Mouse (Mus musculus) midbrain, embryonic 11.5 days (tissue): ENCODE measurements around the gene R3hdm2. TPM values are rescaled to one million over a fixed set of nuclear protein-coding genes. Genes with fewer than 3 reads are reported as not detected.

Experiments
- ATAC-seq: fragments of 200-750 bp; cut with Nextera tagmentation; 2 replicates; pipeline ENCODE4 v1.8.0; 2017; ENCODE audit warnings: moderate TSS enrichment, moderate library complexity; ENCODE audit not compliant: low FRiP score
- DNase-seq: peaks from one replicate; pipeline ENCODE4 v3.0.0; 2015; ENCODE audit warnings: low spot score; ENCODE audit errors: missing footprints
- H3K27ac ChIP-seq: fragments of 300-500 bp; sonication (generic); 2 replicates; pipeline ENCODE4 v1.5.1; 2014; ENCODE audit warnings: low read depth, low read length
- H3K27me3 ChIP-seq: fragments of 300-500 bp; sonication (generic); 2 replicates; pipeline ENCODE4 v1.6.1; 2014; ENCODE audit warnings: mild to moderate bottlenecking, low read length, moderate library complexity, mixed read lengths; ENCODE audit not compliant: control insufficient read depth, insufficient read depth
- H3K36me3 ChIP-seq: fragments of 300-500 bp; sonication (generic); 2 replicates; pipeline ENCODE4 v1.6.1; 2014; ENCODE audit warnings: mild to moderate bottlenecking, low read length, moderate library complexity, mixed read lengths; ENCODE audit not compliant: control insufficient read depth, insufficient read depth
- H3K4me1 ChIP-seq: fragments of 300-500 bp; sonication (generic); 2 replicates; pipeline ENCODE4 v1.6.1; 2014; ENCODE audit warnings: low read length; ENCODE audit not compliant: control insufficient read depth, insufficient read depth
- H3K4me2 ChIP-seq: fragments of 300-500 bp; sonication (generic); 2 replicates; pipeline ENCODE4 v1.6.1; 2014; ENCODE audit warnings: mild to moderate bottlenecking, moderate library complexity
- H3K4me3 ChIP-seq: fragments of 300-500 bp; sonication (generic); 2 replicates; pipeline ENCODE4 v1.5.1; 2014; ENCODE audit warnings: low read depth, low read length
- H3K9ac ChIP-seq: fragments of 300-500 bp; sonication (generic); 2 replicates; pipeline ENCODE4 v1.6.1; 2014; ENCODE audit warnings: low read length
- H3K9me3 ChIP-seq: fragments of 300-500 bp; sonication (generic); 2 replicates; pipeline ENCODE4 v1.6.1; 2016; ENCODE audit warnings: low read length; ENCODE audit not compliant: control insufficient read depth
- WGBS: fragments of 180-500 bp; shearing (Covaris S2); extraction: QIAGEN DNeasy Blood & Tissue Kit; methylation state at CpG from one replicate; pipeline ENCODE4 v1.1.7; 2014; 5-methylcytosine and 5-hydroxymethylcytosine counted together
- polyA plus RNA-seq: library from polyadenylated mRNA; unstranded; fragments of >200 nt; fragmentation: Nextera tagmentation; extraction: Ambion mirVana; gene quantifications from 2 replicates; pipeline ENCODE4 v1.2.1, GENCODE M21; 2014

Gene R3hdm2
- polyA plus RNA-seq, 1 experiment from 2014 or later, result 27.7 TPM

DNA sequence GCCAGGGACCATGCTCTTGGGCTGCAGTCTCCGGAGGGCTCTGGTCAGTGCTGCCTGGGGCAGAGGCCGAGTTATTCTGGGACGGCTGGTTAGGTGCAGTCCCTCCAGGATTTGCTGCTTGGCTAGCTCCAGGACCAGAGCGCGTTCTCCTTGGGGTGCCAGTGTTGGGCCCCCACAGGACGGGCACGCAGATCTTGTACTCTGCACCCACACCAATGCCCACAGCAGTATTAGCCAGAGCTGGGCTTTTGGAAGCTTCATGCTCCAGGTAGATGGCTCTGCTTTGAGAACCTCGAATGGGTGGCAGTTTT, 28.9 kb upstream of the R3hdm2 start:
- no peak overlapping the region for H3K27ac ChIP-seq
- H3K4me2 ChIP-seq, result no peak overlapping the region; the same call in 1 of the 2 replicates

DNA sequence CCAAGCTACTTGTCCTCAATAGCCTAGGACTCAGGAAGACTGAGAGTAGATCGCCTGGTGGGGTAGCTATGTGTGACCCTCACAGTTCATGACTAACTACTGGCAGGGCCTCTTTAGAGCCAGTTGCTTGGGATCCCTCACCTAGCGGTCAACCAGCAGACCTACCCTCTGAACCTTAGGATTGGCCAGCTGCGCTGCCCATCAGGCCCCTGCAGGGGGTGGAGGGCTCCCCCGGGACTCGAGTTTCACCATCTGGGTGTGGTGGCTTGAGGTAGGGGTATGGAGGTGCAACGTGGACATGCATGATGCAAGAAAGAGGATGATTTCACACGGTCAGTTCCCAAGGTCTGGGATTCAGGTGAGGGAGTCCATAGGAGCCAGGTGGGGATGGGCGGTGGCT, 28.4 kb upstream of the R3hdm2 start:
- no peaks in the 10 kb centered on the region; the same call in 1 of the 2 replicates for H3K27me3 ChIP-seq
- H3K4me3 ChIP-seq, result no peak overlapping the region
- no peak for DNase-seq
- no peaks in the 10 kb centered on the region for H3K36me3 ChIP-seq
- H3K9ac ChIP-seq, result no peak overlapping the region
- H3K4me1 ChIP-seq, result peaks cover 3% of the 10 kb centered on the region
- no peak overlapping the region for H3K4me2 ChIP-seq
- no peaks in the 10 kb centered on the region for H3K9me3 ChIP-seq
- no peak overlapping the region for H3K27ac ChIP-seq
- 72% methylated on average over 8 of the region's 8 CpGs for WGBS
- ATAC-seq, result no peak

More for the DNA sequence above, 28.9 kb upstream of the R3hdm2 start:
- DNase-seq (peak; percentile 65), ATAC-seq (peak; percentile 17; the same call in 1 of the 2 replicates)
- Histone ChIP-seq H3K27me3 (no peaks in the 10 kb centered on the region; the same call in 1 of the 2 replicates), H3K4me3 (no peak overlapping the region), H3K9ac (peak overlapping the region; percentile 38; the same call in 1 of the 2 replicates), H3K36me3 (no peaks in the 10 kb centered on the region), H3K9me3 (no peaks in the 10 kb centered on the region), H3K4me1 (peaks cover 3% of the 10 kb centered on the region)
- 85% methylated on average over 8 of the region's 8 CpGs for WGBS

DNA sequence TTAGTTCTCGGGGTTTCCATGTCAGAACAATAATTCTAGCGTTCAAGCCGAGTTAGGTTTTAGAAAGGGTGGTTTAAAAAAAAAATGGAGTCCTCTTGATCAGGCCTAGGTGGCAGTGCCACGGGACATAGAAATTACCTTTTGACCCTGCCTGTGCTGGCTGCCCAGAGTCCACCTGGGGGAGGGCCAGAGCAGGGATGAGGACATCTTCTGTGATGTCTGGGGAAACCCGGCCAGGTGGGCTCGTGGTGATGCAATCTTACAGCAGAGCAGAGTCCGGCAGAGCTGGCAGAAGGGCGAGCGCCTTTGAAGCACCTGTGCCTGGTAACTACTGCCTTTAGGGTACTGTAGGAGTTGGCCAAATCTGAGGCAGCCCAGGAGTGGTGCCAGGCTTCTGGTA, 27.9 kb upstream of the R3hdm2 start:
- Histone ChIP-seq H3K9ac (no peak overlapping the region), H3K27me3 (no peaks in the 10 kb centered on the region; the same call in 1 of the 2 replicates), H3K4me1 (peaks cover 3% of the 10 kb centered on the region), H3K9me3 (no peaks in the 10 kb centered on the region), H3K4me3 (no peak overlapping the region), H3K36me3 (no peaks in the 10 kb centered on the region), H3K4me2 (no peak overlapping the region), H3K27ac (no peak overlapping the region)
- DNase-seq, result peak; percentile 8
- 91% methylated on average over 9 of the region's 9 CpGs for WGBS
- no peak for ATAC-seq

DNA sequence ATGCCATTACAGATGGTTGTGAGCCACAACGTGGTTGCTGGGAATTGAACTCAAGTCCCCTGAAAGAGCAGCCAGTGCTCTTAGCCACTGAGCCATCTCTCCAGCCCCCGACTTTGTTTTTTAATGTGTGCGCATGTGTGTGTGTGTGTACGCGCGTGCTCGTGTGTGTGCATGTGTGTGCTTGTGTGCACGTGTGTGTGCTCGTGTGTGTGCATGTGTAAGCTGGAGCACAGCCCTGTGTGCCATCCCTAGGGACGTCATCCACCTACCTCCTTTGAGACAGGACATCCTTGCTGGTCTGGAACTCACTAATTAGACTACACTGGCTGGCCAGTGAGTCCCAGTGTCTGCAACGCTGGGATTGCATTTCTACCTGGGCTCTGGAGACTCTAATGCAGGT, 27.4 kb upstream of the R3hdm2 start:
- no peak overlapping the region for H3K4me3 ChIP-seq
- ATAC-seq, result no peak

DNA sequence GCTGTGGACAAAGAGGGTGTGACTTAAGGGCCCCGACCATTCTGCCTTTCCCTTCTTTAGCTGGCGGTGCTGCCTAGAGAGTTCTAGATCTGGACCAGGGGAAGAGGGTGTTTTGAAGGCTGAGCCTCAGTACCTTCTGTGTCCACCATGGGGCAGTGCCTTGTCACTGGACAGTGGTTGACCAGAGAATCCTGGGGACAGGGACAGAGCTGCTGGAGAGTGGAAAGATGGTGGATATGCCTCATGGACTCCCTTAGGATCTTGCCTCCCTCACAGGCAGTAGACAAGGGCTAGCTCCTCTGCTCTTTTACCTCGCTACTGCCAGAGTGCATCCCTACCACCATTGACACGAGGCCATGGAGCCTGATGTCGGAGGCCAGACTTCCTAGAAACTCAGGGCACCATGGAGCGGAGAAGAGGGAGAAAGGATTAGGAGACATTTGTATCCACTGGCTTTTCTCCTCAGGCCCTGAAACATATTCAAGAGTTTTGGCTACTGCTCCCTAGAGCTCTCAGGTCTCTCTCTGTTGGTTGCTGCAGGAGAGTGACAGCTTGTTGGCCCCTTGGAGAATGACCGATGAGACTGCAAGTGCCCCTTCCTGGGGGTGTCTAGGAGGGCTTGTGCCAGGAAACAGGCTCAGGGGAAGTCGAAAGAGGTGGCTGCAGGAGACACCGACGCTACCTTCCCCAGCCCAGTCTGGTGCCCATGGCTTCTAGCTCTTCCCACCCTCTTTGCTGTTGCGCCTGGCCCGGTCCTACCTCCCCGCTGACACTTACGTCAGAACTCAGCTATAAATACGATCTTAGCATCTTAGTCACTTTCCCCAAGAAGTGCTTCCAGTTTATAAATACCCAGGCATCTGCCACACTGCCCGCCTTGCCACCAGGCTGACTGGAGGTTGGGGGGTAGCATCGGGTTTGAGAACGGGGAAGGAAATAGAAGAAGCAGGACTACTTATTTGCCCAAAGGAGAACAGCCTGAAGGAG, 25.9 kb upstream of the R3hdm2 start, which contains the start of gene Inhbe:
Gene Inhbe, minus strand, starts transcription at position 503 of the 987 bp plus-strand sequence.
- Histone ChIP-seq H3K9me3 (no peaks in the 10 kb centered on the region), H3K36me3 (no peaks in the 10 kb centered on the region), H3K4me1 (peaks cover 3% of the 10 kb centered on the region), H3K9ac (no peak within 1 kb of the TSS), H3K27me3 (no peaks in the 10 kb centered on the region; the same call in 1 of the 2 replicates), H3K4me2 (no peak within 1 kb of the TSS), H3K27ac (no peak within 1 kb of the TSS), H3K4me3 (no peak within 1 kb of the TSS)
- 90% methylated on average over 18 of the region's 18 CpGs for WGBS
- ATAC-seq (no peak), DNase-seq (peak; percentile 80)

More for the DNA sequence above, 27.4 kb upstream of the R3hdm2 start:
- H3K9ac ChIP-seq, result no peak overlapping the region
- H3K27me3 ChIP-seq, result no peaks in the 10 kb centered on the region; the same call in 1 of the 2 replicates
- no peaks in the 10 kb centered on the region for H3K9me3 ChIP-seq
- DNase-seq, result peak; percentile 79
- no peaks in the 10 kb centered on the region for H3K36me3 ChIP-seq
- H3K4me1 ChIP-seq, result peaks cover 3% of the 10 kb centered on the region
- no peak overlapping the region for H3K4me2 ChIP-seq
- 88% methylated on average over 11 of the region's 11 CpGs for WGBS
- no peak overlapping the region for H3K27ac ChIP-seq

DNA sequence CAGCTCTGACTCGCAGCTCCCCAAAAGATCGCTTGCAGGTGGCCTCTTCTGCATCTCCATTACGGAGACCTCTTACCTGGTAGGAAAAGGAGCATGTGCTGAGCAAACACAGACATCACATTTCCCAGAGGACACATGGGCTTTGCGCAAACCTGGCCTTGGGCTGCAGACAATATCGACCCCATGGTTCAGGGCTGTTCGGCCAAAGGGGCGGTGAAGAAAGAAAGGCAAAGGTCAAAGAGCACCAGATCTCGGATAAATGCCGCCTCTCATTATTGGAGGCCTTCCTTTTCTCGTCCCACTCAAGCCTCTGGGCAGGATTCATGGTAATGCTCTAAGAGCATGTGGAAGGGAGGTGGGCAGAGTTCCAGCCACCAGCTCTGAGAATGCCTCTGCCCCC, 24.8 kb upstream of the R3hdm2 start:
- no peaks in the 10 kb centered on the region for H3K9me3 ChIP-seq
- no peak overlapping the region for H3K27ac ChIP-seq
- WGBS, result 50% methylated on average over 10 of the region's 10 CpGs
- H3K9ac ChIP-seq, result no peak overlapping the region
- DNase-seq, result peak; percentile 59
- ATAC-seq, result peak; percentile 26; the same call in 1 of the 2 replicates
- no peak overlapping the region for H3K4me3 ChIP-seq
- no peaks in the 10 kb centered on the region for H3K36me3 ChIP-seq
- H3K4me2 ChIP-seq, result no peak overlapping the region
- H3K27me3 ChIP-seq, result no peaks in the 10 kb centered on the region; the same call in 1 of the 2 replicates
- peaks cover 3% of the 10 kb centered on the region for H3K4me1 ChIP-seq

DNA sequence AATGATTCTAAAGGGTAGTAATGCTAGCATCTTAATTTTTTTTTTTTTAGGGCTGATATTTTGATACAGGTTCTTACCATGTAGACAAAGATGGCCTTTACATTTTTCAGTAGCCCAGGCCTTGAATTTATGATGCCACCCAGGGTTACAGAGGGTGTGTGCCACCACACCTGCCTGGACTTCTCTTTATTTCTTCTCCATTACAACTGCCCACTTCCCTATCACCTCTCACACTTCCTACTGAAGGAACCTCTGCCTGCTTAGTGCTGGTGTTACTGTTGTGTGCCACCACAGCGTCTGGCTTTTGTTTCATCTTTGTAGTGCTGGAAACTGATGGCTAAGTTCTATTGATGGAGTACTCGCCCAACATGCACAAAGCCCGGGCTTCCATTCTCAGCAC, 19.4 kb upstream of the R3hdm2 start:
- Histone ChIP-seq H3K36me3 (no peaks in the 10 kb centered on the region), H3K27ac (no peak overlapping the region), H3K9me3 (no peaks in the 10 kb centered on the region), H3K27me3 (no peaks in the 10 kb centered on the region), H3K9ac (no peak overlapping the region), H3K4me3 (no peak overlapping the region), H3K4me1 (no peaks in the 10 kb centered on the region), H3K4me2 (no peak overlapping the region)
- ATAC-seq (no peak), DNase-seq (peak; percentile 67)
- WGBS, result 85% methylated on average over 3 of the region's 3 CpGs

DNA sequence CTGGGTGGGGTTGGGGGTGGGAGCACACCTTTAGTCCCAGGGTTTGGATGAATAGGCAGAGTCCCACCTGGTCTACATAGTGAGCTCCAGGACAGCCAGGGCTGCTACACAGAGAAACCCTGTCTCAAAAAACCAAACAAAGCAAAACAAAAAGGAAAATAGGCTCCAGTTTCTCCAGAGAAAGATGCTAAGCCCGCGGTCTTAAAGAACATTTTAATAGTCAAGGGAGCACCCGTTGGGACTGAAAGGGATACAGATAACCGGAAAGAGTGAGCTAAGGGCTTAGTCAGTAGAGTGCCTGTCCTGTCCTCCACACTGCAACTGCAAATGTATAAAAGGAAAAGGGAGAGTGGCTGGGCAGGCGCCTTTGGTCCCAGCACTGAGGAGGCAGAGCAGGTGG, 13.0 kb upstream of the R3hdm2 start:
- DNase-seq (peak; percentile 71), ATAC-seq (no peak)
- 79% methylated on average over 5 of the region's 5 CpGs for WGBS
- Histone ChIP-seq H3K4me1 (no peaks in the 10 kb centered on the region), H3K27ac (no peak overlapping the region), H3K4me3 (no peak overlapping the region), H3K9ac (no peak overlapping the region), H3K36me3 (no peaks in the 10 kb centered on the region), H3K27me3 (no peaks in the 10 kb centered on the region), H3K9me3 (no peaks in the 10 kb centered on the region), H3K4me2 (no peak overlapping the region)

DNA sequence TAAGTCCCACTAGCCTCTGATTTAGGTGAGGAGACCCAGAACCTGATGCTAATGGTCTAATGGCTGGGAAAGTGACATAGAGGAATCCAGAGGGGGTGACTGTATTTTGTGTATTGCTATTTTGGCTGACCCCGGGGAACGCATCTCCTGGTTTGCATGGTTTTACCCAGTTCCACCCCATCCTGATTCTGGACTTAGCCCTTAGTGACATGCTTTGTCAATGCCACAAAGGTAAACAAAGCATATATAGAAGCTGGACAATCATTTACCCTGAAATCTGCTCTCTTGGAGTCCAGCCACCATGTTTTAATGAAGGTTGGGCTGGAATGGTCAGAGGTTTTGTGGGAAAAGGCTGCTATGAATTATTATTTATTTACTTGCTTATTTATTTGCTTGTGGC, 11.9 kb upstream of the R3hdm2 start:
- 86% methylated on average over 2 of the region's 2 CpGs for WGBS
- Histone ChIP-seq H3K36me3 (no peaks in the 10 kb centered on the region), H3K4me2 (no peak overlapping the region), H3K9ac (no peak overlapping the region), H3K4me1 (no peaks in the 10 kb centered on the region), H3K4me3 (no peak overlapping the region), H3K27ac (no peak overlapping the region), H3K27me3 (no peaks in the 10 kb centered on the region), H3K9me3 (no peaks in the 10 kb centered on the region)
- no peak for ATAC-seq
- no peak for DNase-seq
